Mouse (Mus musculus): ENCODE results near the gene Rgp1.

Gene Rgp1

GRCm38 (mm10) chr4:43634621-43635374 is 56.3 kb downstream of the Rgp1 start:
- DNase-seq (ENCODE audit: low spot score in 2 of 2) = peak; percentile 6 to 47

DNA sequence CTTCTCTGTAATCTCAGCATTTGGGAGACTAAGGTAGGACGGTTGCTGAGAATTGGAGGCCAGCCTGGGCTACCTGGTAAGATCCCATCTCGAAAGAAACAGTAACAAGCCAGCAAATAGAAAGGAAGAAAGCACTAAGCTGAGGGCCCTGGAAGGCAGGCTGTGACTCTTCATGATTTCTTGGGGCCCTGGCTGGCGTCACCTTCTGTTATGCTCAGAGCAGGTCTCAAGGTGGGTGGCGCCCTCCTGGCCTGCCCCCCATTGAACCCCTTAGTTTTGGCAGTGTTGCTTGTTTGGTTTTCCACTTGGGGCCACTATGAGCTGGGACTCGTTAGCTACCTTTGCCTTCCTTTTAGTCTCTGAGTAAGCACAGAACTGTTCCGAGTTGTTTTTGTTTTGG is 58.2 kb downstream of the Rgp1 start:
- DNase-seq (ENCODE audit: low spot score in 2 of 2) = peak; percentile 10 to 53

Data from spleen, postnatal 4 days (tissue).